Mouse (Mus musculus) liver, embryonic 13.5 days (tissue): ENCODE measurements around the gene Gatad2b. TPM values are rescaled to one million over a fixed set of nuclear protein-coding genes. Genes with fewer than 3 reads are reported as not detected.
"Not testable (repeated sequence)": the region's sequence is repeated elsewhere in the genome, so short reads cannot be mapped to it uniquely, and the experiment has no call there.

ENCODE experiments used
- ATAC-seq: fragments of 200-750 bp; cut with Nextera tagmentation; 2 replicates; pipeline ENCODE4 v1.8.0; 2017; ENCODE audit warnings: low read depth, mild to moderate bottlenecking, moderate number of reproducible peaks, moderate library complexity
- DNase-seq: peaks from one replicate; pipeline ENCODE4 v3.0.0; 2022
- H3K27ac ChIP-seq: fragments of 300-500 bp; sonication (generic); 2 replicates; pipeline ENCODE4 v1.5.1; 2015; ENCODE audit warnings: moderate library complexity, mild to moderate bottlenecking, inconsistent platforms
- H3K27me3 ChIP-seq: fragments of 300-500 bp; sonication (generic); 2 replicates; pipeline ENCODE4 v1.6.1; 2015; ENCODE audit warnings: mild to moderate bottlenecking, inconsistent platforms
- H3K36me3 ChIP-seq: fragments of 300-500 bp; sonication (generic); 2 replicates; pipeline ENCODE4 v1.6.1; 2015; ENCODE audit warnings: mild to moderate bottlenecking, inconsistent platforms
- H3K4me1 ChIP-seq: fragments of 300-500 bp; sonication (generic); replicated peaks from 2 replicates; pipeline ENCODE4 v1.6.1; 2015; ENCODE audit warnings: inconsistent platforms
- H3K4me2 ChIP-seq: fragments of 300-500 bp; sonication (generic); 2 replicates; pipeline ENCODE4 v1.6.1; 2015; ENCODE audit warnings: inconsistent platforms, mild to moderate bottlenecking, moderate library complexity
- H3K4me3 ChIP-seq: fragments of 300-500 bp; sonication (generic); replicated peaks from 2 replicates; pipeline ENCODE4 v1.5.1; 2015; ENCODE audit warnings: mild to moderate bottlenecking, inconsistent platforms
- H3K9ac ChIP-seq: fragments of 300-500 bp; sonication (generic); 2 replicates; pipeline ENCODE4 v1.6.1; 2015; ENCODE audit warnings: mild to moderate bottlenecking, inconsistent platforms
- H3K9me3 ChIP-seq: fragments of 300-500 bp; sonication (generic); replicated peaks from 2 replicates; pipeline ENCODE4 v1.6.1; 2016; ENCODE audit warnings: inconsistent platforms
- WGBS: fragments of 180-500 bp; shearing (Covaris S2); methylation state at CpG from one replicate; pipeline ENCODE4 v1.1.7; 2015; ENCODE audit not compliant: insufficient replicate concordance; 5-methylcytosine and 5-hydroxymethylcytosine counted together
- polyA plus RNA-seq: library from polyadenylated mRNA; unstranded; fragments of >200 nt; fragmentation: Nextera tagmentation; extraction: Ambion mirVana; gene quantifications from 2 replicates; pipeline ENCODE4 v1.2.1, GENCODE M21; 2015

The Gatad2b gene
- polyA plus RNA-seq, 1 experiment from 2014 or later: 4.0 TPM

GRCm38 (mm10) chr3:90279743-90280142 lies 13.2 kb upstream of the Gatad2b start:
- H3K36me3 ChIP-seq: peaks cover 46% of the 10 kb centered on the region
- ATAC-seq (no peak), DNase-seq (no peak)
- no peak overlapping the region for H3K27ac ChIP-seq
- 0 out of 2 replicates have a peak, but pooled peaks cover 4% of the 10 kb centered on the region for H3K4me1 ChIP-seq
- H3K27me3 ChIP-seq: no peaks in the 10 kb centered on the region
- H3K9me3 ChIP-seq: no peaks in the 10 kb centered on the region
- 85% methylated on average over 7 of the region's 7 CpGs for WGBS
- H3K9ac ChIP-seq: no peak overlapping the region
- H3K4me2 ChIP-seq: no peak overlapping the region
- H3K4me3 ChIP-seq: no peak overlapping the region

- Histone ChIP-seq H3K36me3 (peaks cover 43% of the 10 kb centered on the region), H3K4me3 (no peak overlapping the region), H3K9me3 (no peaks in the 10 kb centered on the region), H3K27me3 (no peaks in the 10 kb centered on the region), H3K4me1 (0 out of 2 replicates have a peak, but pooled peaks cover 4% of the 10 kb centered on the region), H3K27ac (no peak overlapping the region), H3K4me2 (no peak overlapping the region), H3K9ac (no peak overlapping the region)
- DNase-seq (no peak), ATAC-seq (no peak)
- 78% methylated on average over 9 of the region's 9 CpGs for WGBS
These were observed 12.3 kb upstream of the Gatad2b start for GRCm38 (mm10) chr3:90280708-90281107.

GRCm38 (mm10) chr3:90284150-90284549 lies 8.8 kb upstream of the Gatad2b start:
- H3K27me3 ChIP-seq: no peaks in the 10 kb centered on the region
- H3K9me3 ChIP-seq: no peaks in the 10 kb centered on the region
- H3K9ac ChIP-seq: no peak overlapping the region
- no peak for DNase-seq
- 91% methylated on average over 2 of the region's 2 CpGs for WGBS
- H3K4me1 ChIP-seq: no peaks in the 10 kb centered on the region
- no peak overlapping the region for H3K4me3 ChIP-seq
- peaks cover 16% of the 10 kb centered on the region for H3K36me3 ChIP-seq
- H3K4me2 ChIP-seq: no peak overlapping the region
- H3K27ac ChIP-seq: no peak overlapping the region
- no peak for ATAC-seq

GRCm38 (mm10) chr3:90289403-90289802 lies 3.6 kb upstream of the Gatad2b start:
- H3K4me1 ChIP-seq: peaks cover 11% of the 10 kb centered on the region
- not testable (repeated sequence) for H3K36me3 ChIP-seq, ATAC-seq, H3K4me3 ChIP-seq, DNase-seq, H3K27ac ChIP-seq, H3K9me3 ChIP-seq, H3K4me2 ChIP-seq, H3K27me3 ChIP-seq, H3K9ac ChIP-seq
- 51% methylated on average over 3 of the region's 3 CpGs for WGBS

GRCm38 (mm10) chr3:90290602-90291001 lies 2.4 kb upstream of the Gatad2b start:
- 81% methylated on average over 1 of the region's 1 CpGs for WGBS
- no peak overlapping the region for H3K4me2 ChIP-seq
- H3K4me1 ChIP-seq: peaks cover 23% of the 10 kb centered on the region
- no peak overlapping the region for H3K4me3 ChIP-seq
- ATAC-seq (no peak), DNase-seq (no peak)
- 0 out of 2 replicates have a peak, but pooled peaks cover 4% of the 10 kb centered on the region for H3K36me3 ChIP-seq
- H3K27me3 ChIP-seq: no peaks in the 10 kb centered on the region
- no peak overlapping the region for H3K27ac ChIP-seq
- no peak overlapping the region for H3K9ac ChIP-seq
- no peaks in the 10 kb centered on the region for H3K9me3 ChIP-seq

GRCm38 (mm10) chr3:90291982-90292344 lies 1.0 kb upstream of the Gatad2b start:
- Histone ChIP-seq H3K27ac (peak overlapping the region; percentile 93), H3K9me3 (no peaks in the 10 kb centered on the region), H3K36me3 (0 out of 2 replicates have a peak, but pooled peaks cover 4% of the 10 kb centered on the region), H3K4me3 (peak overlapping the region; percentile 68), H3K4me2 (peak overlapping the region; percentile 77), H3K4me1 (peaks cover 37% of the 10 kb centered on the region), H3K27me3 (no peaks in the 10 kb centered on the region), H3K9ac (peak overlapping the region; percentile 78)
- DNase-seq (no peak), ATAC-seq (no peak)
- 28% methylated on average over 2 of the region's 2 CpGs for WGBS

- DNase-seq (peak; percentile 40), ATAC-seq (peak; percentile 34)
- Histone ChIP-seq H3K9me3 (no peaks in the 10 kb centered on the region), H3K4me1 (peaks cover 42% of the 10 kb centered on the region), H3K27ac (peak overlapping the region; percentile 95), H3K9ac (peak overlapping the region; percentile 95), H3K36me3 (0 out of 2 replicates have a peak, but pooled peaks cover 4% of the 10 kb centered on the region), H3K4me3 (peak overlapping the region; percentile 84), H3K4me2 (peak overlapping the region; percentile 90), H3K27me3 (no peaks in the 10 kb centered on the region)
- 2% methylated on average over 39 of the region's 68 CpGs for WGBS
These were observed 530 bp downstream of the Gatad2b start for GRCm38 (mm10) chr3:90293352-90294063.

GRCm38 (mm10) chr3:90294064-90294440 lies 1.1 kb downstream of the Gatad2b start:
- 5% methylated on average over 11 of the region's 11 CpGs for WGBS
- H3K27me3 ChIP-seq: no peaks in the 10 kb centered on the region
- H3K9ac ChIP-seq: peak overlapping the region; percentile 95
- H3K4me3 ChIP-seq: peak overlapping the region; percentile 84
- 0 out of 2 replicates have a peak, but pooled peaks cover 4% of the 10 kb centered on the region for H3K36me3 ChIP-seq
- ATAC-seq (no peak), DNase-seq (no peak)
- peaks cover 43% of the 10 kb centered on the region for H3K4me1 ChIP-seq
- peak overlapping the region; percentile 90 for H3K4me2 ChIP-seq
- peak overlapping the region; percentile 95 for H3K27ac ChIP-seq
- no peaks in the 10 kb centered on the region for H3K9me3 ChIP-seq

- 43% methylated on average over 2 of the region's 2 CpGs for WGBS
- peak overlapping the region; percentile 95 for H3K27ac ChIP-seq
- ATAC-seq (no peak), DNase-seq (no peak)
- H3K4me1 ChIP-seq: peaks cover 49% of the 10 kb centered on the region
- peak overlapping the region; percentile 95 for H3K9ac ChIP-seq
- H3K4me2 ChIP-seq: peak overlapping the region; percentile 90
- peak overlapping the region; percentile 84 for H3K4me3 ChIP-seq
- no peaks in the 10 kb centered on the region for H3K27me3 ChIP-seq
- H3K36me3 ChIP-seq: 0 out of 2 replicates have a peak, but pooled peaks cover 4% of the 10 kb centered on the region
- no peaks in the 10 kb centered on the region for H3K9me3 ChIP-seq
These were observed 1.7 kb downstream of the Gatad2b start for GRCm38 (mm10) chr3:90294651-90295050.

GRCm38 (mm10) chr3:90305801-90306200 lies 12.8 kb downstream of the Gatad2b start:
- Histone ChIP-seq H3K4me3 (no peak overlapping the region), H3K4me2 (no peak overlapping the region), H3K4me1 (peaks cover 7% of the 10 kb centered on the region), H3K9me3 (no peaks in the 10 kb centered on the region), H3K36me3 (no peaks in the 10 kb centered on the region), H3K27ac (no peak overlapping the region), H3K9ac (no peak overlapping the region), H3K27me3 (no peaks in the 10 kb centered on the region)
- ATAC-seq (no peak), DNase-seq (no peak)
- 90% methylated on average over 3 of the region's 3 CpGs for WGBS

GRCm38 (mm10) chr3:90309589-90309988 lies 16.6 kb downstream of the Gatad2b start:
- Histone ChIP-seq H3K4me3 (no peak overlapping the region), H3K27ac (peak overlapping the region; percentile 20; the same call in 1 of the 2 replicates), H3K4me1 (peaks cover 10% of the 10 kb centered on the region), H3K36me3 (0 out of 2 replicates have a peak, but pooled peaks cover 4% of the 10 kb centered on the region), H3K27me3 (no peaks in the 10 kb centered on the region), H3K9me3 (no peaks in the 10 kb centered on the region), H3K4me2 (no peak overlapping the region), H3K9ac (no peak overlapping the region)
- ATAC-seq (no peak), DNase-seq (no peak)

- no peak overlapping the region for H3K4me2 ChIP-seq
- peaks cover 16% of the 10 kb centered on the region for H3K4me1 ChIP-seq
- no peak for DNase-seq
- H3K4me3 ChIP-seq: no peak overlapping the region
- H3K9ac ChIP-seq: no peak overlapping the region
- H3K27ac ChIP-seq: no peak overlapping the region
- no peaks in the 10 kb centered on the region for H3K9me3 ChIP-seq
- H3K27me3 ChIP-seq: no peaks in the 10 kb centered on the region
- 0 out of 2 replicates have a peak, but pooled peaks cover 4% of the 10 kb centered on the region for H3K36me3 ChIP-seq
- ATAC-seq: no peak
These were observed 20.4 kb downstream of the Gatad2b start for GRCm38 (mm10) chr3:90313367-90313766.
